Mouse (Mus musculus) lung, postnatal 36 days (tissue): Measurements from ENCODE around the gene 4921536K21Rik.

Experiments used
- DNase-seq: peaks from one replicate; pipeline ENCODE4 v3.0.0; 2022; ENCODE audit warnings: mixed read lengths

The 4921536K21Rik gene

DNA sequence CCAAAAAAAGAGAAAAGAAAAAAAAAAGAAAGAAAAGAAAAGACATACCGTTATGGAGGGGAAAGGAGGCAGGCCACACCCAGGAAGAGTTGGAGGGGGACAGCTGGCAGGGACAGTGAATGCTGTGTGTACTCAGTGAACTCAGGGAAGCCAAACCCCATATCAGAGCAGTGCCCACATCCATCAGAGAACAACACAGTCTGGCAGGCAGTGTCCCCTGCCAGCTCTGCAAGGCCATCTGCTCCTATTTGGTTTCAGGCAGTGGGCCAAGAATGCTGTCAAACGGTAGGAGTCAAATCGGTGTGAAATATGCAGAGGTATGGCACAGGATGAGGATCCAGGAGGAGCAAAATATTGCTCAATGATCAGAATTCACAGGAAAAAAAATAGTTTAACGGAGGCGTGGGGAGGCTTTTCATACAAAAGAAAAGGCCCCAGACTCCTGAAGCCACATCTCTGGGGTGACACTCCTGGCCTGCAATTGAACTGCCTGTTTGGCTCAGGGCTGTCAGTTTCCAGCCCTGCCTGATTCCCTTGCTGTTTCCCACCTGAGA is 41.3 kb downstream of the 4921536K21Rik start:
- peak; percentile 16 for DNase-seq

DNA sequence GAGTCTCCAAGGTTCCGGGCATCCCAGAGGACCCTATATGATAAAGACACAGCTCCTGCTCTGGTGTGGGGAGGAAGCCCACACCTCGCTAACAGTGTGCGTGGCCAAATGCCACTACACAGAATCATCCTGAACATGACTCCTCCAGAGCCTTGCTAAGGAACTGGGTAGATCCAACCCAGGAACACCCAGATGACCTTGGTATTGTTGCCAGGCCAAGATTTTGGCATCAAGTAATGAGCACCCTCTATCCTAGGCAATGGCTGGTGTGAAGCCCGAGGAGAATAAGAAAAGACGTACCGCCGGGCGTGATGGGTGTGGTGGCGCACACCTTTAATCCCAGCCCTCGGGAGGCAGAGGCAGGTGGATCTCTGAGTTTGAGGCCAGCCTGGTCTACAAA is 41.9 kb downstream of the 4921536K21Rik start:
- DNase-seq, result no peak

GRCm38 (mm10) chr11:3851872-3852271 is 43.0 kb downstream of the 4921536K21Rik start:
- no peak for DNase-seq

- no peak for DNase-seq
These were observed 44.1 kb downstream of the 4921536K21Rik start for GRCm38 (mm10) chr11:3850746-3851277.

DNA sequence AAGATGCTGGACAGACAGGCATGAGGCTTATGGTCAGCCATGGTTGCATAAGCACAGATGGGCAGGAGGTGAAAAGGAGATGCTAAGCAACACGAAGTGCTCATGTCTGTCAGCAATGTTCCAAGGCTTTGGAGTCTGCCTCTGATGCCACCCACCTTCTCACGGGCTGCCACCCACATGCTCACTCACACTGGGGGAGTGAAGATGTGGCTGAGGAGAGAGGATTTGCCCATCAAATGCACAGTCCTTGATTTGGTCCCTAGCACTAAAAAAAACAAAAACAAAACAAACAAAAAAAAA is 44.6 kb downstream of the 4921536K21Rik start:
- no peak for DNase-seq

GRCm38 (mm10) chr11:3849469-3850314 is 45.2 kb downstream of the 4921536K21Rik start:
- no peak for DNase-seq

GRCm38 (mm10) chr11:3846351-3846750 is 48.5 kb downstream of the 4921536K21Rik start:
- DNase-seq, result no peak

DNA sequence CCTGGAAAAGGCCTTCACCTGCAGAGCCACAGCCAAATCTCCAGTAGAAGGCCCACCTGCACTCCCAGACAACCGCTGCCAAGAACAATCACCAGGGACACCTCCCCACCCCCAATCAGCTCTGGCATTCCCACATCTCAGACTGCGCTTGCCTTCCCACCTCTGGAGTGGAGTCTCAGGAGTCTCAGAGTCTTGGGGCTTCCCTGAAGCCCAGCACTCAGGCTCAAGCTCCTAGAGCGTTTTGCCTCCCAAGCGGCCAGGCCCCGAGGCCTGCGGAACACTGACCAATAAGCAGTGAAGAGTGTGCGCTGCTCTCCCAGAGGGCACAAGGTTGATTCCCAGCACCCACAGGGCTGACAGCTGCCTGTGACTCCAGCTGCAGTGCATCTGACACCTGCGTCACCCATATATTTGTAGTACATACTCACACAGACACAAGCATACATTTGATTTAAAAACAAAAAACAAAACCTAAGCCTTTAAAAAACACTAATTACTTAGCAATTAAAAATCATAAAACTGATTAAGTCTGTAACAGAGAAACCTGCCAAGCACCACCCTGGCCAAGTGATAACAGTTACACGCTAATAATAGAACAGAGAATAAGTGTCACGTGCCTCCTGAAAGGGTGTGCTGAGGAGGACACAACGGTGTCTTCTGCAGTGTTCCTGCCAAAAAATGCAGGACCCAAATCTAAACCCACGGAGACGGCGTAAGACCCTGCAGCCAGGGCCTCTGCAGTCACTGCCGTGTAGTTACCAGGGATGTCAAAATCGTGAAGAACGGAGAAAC is 50.8 kb downstream of the 4921536K21Rik start:
- no peak for DNase-seq
